Mouse (Mus musculus): ENCODE results near the gene Pou2f3.

DNA sequence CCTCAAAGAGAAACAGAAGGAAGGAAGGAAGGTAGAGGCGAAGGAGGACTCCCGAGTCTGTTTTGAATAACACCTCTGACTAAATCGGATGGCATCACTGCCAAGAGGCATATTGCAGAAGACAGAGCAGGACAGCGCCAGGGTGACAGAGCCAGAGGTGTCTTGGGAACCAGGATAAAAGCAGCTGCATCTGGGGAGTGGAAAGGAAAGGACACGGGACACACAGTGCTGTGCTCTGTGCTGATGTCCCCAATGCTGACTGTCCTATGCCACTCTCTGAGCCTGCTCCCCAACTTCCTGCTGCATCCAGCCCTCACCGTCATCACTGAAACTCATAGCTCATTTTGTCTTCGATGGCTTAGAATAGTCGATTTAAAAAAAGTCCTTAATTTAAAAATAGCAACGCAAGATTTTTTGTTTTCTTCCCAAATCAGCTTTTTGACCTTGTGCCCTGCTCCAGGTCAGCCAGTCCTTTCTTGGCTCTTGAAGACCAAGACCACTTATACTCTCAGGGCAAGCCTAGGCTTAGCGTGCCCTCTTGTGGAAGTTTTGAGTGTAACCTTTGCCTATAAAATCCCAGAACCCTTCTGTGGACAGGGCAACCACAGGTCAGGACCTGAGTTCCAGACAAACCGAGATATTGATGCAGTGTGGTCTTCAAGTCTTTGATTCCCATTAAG lies 742 bp upstream of the Pou2f3 start:
- TF ChIP-seq CTCF (IDR thresholded peaks at IDR 0.05; ENCODE audit: insufficient read depth, low read length): peak; percentile 49
- TF ChIP-seq POLR2A (IDR thresholded peaks at IDR 0.05; ENCODE audit: borderline replicate concordance, extremely low read depth, low read depth, low read length): no peak
